Mouse (Mus musculus): ENCODE results near the gene Ptov1.

The Ptov1 gene

DNA sequence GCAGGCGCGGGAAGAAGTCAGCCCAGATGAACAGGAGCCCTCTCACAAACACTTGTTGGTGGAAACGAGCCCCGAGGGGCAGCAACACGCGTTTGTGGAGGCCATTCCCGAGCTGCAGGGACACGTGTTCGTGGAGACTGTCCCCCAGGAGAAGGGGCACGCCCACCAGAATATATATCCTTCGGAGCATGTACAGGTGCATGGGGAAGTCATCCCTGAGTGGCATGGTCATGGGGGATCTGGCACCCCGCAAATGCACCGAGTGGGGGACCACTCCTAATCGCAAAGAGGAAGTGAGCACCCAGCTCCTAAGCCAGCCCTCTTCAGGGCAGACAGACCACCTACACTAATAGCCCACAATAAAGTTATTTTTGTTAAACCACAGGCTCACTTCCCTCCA is 29.2 kb downstream of the Ptov1 start:
- no peak for DNase-seq (ENCODE audit: extremely low spot score, low spot score)

DNA sequence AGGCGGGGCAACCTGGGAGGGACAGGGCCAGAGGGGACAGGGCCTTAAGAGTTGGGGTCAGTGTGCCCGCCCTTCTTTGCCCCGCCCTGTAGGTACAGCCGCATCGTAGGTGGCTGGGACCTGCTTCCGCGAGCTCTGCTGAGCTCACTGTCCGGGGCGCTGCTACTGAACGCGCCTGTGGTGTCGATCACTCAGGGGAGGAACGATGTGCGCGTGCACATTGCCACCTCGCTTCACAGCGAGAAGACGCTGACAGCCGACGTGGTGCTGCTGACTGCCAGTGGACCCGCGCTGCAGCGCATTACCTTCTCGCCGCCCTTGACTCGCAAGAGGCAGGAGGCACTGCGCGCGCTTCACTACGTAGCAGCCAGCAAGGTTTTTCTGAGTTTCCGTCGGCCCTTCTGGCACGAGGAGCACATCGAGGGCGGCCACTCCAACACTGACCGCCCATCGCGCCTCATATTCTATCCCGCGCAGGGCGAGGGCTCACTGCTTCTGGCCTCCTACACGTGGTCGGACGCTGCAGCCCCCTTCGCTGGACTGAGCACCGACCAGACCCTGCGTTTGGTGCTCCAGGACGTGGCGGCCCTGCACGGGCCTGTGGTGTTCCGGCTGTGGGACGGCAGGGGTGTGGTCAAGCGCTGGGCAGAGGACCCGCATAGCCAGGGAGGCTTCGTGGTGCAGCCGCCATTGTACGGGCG is 29.9 kb downstream of the Ptov1 start:
- DNase-seq (ENCODE audit: extremely low spot score, low spot score): peak; percentile 54

DNA sequence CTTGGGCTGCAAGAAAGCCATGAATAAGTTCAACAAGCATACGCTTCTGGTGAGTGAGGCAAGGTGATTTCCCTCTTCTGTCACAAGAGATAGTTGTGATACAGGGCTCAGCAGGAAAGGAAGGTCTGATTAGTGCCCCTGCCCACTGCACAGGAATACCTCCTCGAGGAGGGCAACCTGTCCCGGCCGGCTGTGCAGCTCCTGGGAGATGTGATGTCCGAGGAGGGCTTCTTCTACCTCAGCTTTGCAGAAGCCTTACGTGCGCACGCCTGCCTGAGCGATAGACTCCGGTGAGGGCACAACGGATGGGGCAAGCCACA is 30.5 kb downstream of the Ptov1 start:
- no peak for DNase-seq (ENCODE audit: extremely low spot score, low spot score)

DNA sequence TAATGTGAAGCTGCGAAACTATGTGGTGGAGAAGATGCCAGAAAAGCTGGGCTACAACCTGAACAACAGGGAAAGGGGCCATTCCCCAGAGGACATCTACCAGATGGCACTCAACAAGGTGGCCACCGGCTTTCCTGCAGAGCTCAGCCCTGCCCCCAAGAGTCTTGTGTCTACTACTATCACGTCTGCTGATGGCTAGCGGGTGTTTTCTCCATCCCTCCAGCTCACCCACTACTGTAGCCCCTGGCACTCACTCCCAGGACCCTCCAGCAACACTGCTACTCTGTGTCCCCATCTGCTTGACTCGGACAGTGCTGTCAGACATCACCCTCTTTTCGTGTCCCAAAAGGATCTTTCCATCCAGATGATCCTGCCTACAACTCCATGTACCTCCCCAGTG is 31.5 kb downstream of the Ptov1 start:
- no peak for DNase-seq (ENCODE audit: extremely low spot score, low spot score)

DNA sequence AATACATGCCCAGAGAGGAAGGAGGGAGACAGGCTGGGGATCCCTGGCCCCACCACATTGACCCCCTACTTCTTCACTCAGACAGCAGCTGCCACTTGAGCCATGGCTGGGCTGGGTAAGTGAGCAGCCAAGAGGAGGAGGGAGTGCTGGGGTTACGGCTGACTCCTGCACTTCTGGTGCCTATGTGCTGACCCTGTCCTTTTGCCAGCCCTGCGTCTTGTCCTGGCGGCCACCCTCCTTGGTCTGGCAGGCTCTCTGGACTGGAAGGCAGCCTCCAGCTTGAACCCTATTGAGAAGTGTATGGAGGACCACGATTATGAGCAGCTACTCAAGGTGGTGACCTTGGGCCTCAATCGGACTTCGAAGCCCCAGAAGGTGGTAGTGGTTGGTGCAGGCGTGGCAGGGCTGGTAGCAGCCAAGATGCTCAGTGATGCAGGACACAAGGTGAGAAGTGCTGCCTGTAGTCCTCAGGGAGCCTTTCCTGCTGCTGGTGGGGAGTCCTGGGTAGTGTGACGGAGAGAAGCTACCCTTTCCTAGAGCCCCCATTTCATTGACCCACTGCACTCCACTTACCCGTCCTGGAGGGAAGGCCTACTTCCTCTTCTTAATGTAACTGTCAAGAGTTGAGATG is 33.0 kb downstream of the Ptov1 start:
- DNase-seq (ENCODE audit: extremely low spot score, low spot score): no peak

DNA sequence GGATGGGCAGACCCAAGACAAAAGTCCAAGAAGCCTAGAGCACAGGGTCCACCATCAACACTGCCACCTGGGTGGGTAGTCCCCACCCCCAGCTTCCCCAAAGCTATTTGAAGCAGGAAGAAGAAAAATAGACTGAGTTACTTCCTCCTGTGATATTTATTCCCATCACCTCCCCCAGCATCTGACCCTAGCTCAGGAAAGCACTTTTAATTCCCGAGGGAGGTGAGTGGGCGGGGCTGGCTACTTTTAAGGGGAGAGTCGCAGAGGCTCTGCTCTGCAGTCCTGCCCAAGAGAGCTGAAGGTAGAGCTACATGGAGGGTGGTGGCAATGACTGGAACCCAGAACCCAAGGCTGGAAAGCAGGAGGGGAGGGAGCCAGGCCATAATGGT is 33.6 kb downstream of the Ptov1 start:
- DNase-seq (ENCODE audit: extremely low spot score, low spot score): no peak

DNA sequence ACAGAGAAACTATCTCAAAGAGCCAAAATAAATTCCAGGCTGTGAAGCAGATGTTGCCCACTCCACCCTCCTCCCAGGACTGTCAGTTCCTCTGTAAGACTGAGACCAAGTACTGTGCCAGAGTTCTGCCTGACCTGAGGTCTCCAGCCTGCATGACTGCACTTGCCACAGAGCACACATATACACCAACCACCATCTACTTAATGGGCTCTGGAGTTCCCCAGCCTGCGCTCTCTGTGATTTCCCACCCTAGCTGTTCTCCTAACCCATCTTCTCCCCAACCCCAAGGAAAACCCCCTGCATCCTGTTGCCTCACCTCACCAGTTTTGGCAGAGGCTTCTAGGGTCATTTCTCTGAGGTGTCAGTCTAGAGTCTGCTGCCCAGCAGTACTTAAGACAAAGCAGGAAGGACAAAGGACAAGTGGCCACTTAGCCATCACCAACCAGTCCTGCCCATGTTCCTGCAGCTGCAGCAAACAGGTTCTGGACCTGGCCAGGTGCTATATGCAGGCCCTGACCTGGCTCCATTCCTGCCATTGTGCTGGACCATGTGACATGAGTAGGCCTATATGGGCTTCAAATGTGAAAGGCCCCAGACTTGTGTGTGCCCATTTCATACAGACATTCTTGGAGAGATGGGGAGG is 34.1 kb downstream of the Ptov1 start:
- DNase-seq (ENCODE audit: extremely low spot score, low spot score): no peak

DNA sequence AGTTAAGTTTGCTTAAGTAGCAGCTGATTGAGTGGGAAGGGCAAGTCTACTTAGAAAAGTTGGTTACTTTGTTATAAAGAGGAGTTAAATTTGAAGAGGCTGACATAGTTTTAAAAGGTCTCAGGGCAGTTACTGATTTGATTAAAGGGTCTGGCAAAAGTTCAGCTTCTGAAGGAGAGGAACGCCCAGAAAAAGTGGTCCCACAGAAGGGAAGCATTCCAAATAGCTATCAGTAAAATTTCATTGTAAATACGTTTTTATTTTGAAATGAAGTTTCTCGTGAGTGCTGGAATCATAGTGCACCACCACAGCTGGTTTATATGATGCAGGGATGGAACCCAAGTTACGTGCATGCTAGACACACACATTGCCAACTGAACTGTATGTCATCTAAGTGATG is 36.8 kb downstream of the Ptov1 start:
- no peak for DNase-seq (ENCODE audit: extremely low spot score, low spot score)

DNA sequence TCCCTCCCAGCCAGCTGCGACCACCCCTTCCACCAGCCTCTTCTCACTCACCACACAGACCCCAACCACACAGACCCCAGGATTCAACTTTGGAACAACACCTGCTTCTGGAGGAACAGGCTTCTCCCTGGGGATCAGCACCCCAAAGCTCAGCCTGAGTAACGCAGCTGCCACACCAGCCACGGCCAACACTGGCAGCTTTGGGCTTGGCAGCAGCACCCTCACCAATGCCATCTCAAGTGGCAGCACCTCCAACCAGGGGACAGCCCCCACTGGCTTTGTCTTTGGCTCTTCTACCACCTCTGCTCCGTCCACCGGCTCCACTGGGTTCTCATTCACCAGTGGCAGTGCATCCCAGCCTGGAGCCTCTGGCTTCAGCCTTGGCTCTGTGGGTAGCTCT is 40.9 kb downstream of the Ptov1 start:
- no peak for DNase-seq (ENCODE audit: extremely low spot score, low spot score)

DNA sequence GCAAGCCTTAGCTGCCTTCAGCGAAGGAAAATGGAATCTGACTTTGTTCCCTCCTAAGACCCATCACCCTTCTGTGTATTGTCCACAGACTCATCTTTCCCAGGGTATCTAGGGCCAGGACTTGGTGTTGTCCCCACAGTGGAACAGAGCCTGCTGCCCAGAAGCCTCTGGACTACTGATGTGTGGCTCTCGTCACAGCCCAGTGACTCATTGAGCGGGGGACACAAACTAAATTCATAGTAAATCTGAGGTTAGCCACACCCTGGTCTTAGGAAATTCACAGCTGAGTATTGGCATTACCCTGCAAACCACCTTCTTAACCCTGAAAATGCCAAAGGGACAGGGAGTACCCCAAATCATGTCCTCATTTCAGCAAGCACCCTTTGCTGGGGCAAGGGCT is 42.8 kb downstream of the Ptov1 start:
- no peak for DNase-seq (ENCODE audit: extremely low spot score, low spot score)

DNA sequence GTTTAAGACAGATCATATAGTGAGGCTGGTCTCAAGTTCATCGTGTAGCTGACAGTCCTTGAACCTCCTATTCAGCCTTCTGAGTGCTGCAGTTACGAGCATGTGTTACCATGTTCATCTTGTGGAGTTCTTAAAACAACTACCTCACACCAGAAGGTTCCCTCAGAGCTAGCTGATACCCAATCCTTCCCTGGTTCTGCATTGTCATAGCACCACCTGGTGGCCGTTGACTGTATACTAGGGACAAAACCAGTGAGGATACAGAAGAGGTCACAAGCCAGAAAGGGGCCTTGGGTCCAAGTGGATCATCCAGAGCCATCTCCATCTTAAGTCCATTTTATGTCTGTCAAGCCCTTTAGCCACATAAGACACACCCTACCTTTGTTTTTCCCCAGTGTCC is 44.7 kb downstream of the Ptov1 start:
- DNase-seq (ENCODE audit: extremely low spot score, low spot score): peak; percentile 75

DNA sequence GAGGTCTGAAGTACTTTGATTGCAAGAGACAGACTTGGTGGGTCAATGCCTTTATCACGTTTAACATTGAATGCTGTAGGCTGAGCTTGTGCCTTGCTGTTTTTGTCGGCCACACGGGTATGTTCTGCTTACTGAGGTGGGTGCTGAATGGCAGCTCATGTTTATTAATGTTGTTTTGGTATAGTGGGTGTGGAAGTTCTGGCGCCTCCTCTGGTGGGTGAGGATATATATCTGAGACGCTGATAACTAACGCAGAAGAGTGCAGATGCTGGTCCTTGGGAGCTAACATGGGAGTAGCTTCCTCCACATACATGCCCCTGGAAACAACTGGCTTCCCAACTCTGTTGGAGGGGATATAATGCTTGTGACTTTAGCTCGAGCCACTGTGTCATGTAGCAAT is 46.2 kb downstream of the Ptov1 start:
- DNase-seq (ENCODE audit: extremely low spot score, low spot score): no peak

DNA sequence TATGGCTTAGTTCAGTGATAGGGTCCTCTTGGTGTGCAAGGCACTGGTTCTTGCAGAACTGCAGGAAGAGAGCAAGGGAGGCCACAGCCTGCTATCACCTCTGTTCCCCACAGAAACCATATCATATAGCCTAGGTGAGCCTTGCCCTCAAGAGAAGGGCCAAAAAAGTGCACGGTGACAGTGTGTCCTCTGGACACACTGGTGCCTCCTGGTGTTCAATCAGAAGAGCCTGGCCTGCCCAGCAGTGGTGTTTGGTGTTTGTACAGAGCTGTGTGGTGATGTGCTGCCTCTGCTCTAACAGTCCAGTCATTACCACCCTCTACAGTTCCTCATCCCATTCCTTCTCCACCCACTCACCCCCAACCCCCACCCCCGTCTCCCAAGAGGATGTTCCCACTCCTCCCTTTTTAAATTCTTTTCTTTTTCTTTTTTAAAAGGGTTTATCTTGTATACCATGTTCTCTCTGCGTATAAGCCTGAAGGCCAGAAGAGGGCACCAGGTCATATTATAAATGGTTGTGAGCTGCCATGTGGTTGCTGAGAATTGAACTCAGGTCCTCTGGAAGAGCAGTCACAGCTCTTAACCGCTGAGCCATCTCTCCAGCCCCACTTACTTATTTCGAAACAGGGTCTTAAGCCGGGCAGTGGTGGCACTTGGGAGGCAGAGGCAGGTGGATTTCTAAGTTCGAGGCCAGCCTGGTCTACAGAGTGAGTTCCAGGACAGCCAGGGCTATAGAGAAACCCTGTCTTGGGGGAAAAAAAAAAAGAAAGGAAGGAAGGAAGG is 47.7 kb downstream of the Ptov1 start:
- peak; percentile 12 for DNase-seq (ENCODE audit: extremely low spot score, low spot score)

DNA sequence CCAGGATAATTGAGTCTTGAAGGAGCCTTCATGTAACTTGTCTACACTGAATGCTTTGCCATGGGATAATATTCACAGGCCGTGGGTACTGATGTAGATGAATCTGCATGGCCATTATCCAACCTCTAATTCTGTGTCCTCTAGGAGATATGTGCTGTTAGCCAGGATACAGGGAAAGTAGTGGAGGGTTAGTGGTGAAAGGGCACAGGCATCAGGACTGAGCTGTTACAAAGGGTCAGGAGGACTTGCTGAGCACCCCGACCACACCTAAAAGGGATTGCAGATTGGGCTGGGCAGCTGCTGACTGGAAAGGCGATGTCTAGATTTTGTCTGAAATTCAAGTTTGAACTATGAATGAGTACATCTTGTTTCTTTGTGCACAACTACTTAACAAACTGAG is 49.1 kb downstream of the Ptov1 start:
- DNase-seq (ENCODE audit: extremely low spot score, low spot score): peak; percentile 9

DNA sequence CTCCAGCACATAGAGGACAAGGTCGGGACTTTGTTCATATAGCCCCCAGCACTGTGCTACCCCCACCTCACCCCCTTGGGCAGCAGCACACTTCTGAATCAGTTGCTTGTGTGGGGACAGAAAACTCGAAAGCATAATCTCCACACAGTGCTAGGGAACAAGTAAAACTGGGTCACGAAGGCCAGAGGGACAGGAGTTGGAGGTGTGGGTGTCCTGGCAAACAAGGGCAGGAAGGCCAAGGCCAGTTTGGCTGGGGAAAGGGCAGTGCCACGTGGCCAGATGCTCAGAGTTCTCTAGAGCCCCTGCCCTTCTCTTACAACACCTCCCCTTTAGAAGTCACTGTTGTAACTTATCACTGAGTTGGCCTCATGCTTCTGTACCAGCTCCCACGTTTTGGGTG is 49.7 kb downstream of the Ptov1 start:
- DNase-seq (ENCODE audit: extremely low spot score, low spot score): peak; percentile 12

DNA sequence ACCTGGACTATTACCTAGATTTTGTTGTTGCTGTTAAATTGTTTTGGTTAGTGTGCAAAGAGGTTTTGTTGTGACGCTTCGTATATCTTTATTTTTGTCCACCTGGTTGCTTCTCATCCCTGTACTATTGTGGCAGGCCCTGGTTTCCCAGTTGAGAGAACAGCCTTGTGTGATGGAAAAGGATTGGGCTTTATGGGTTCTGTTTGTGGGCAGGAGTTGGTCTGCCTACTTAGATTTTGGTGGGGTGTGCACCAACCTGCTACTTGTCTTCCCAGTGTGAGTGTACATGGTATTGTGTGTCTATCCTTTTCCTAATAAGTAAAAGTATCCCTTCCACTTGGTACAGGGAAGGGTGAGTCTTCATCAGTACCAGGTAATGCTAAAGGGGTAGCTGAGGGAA is 50.2 kb downstream of the Ptov1 start:
- no peak for DNase-seq (ENCODE audit: extremely low spot score, low spot score)

DNA sequence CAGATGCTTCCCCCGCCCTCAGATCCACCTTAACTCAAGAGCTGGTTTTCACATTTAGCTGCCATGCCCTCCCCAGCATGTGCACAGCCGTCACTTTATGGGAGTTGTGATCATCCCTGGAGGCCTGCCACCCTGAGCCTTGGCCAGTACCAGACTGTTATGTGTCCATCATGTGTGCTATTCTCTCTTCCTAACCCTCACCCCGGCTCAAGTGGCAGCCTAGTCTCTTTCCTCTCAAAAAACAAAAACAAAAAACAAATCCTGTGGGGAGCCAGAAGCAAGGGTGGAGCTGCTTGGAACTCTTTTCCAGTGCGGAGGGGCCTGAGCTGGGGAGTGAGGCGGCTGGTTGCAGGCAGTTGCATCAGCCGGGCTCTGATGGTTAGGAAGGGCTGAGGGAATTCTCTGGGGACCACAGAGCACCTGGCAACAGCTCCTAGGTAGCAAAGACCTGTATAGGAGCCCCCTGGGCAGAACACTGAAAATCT is 50.8 kb downstream of the Ptov1 start:
- peak; percentile 14 for DNase-seq (ENCODE audit: extremely low spot score, low spot score)

DNA sequence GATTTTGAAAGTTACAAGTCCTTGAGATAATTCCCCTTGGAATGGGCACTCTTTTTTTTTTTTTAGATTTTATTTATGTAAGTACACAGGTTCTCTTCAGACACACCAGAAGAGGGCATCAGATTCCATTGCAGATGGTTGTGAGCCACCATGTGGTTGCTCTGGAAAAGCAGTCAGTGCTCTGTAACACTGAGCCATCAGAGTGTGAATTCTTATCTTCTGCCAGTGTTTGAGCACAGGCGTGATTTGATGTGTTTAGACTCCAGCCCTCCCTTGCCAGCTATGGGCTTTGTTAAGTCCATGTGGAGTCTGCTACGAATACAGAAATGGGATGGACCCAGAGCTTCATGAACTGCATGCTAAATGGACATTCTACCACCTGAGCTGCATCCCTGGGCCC is 51.4 kb downstream of the Ptov1 start:
- DNase-seq (ENCODE audit: extremely low spot score, low spot score): peak; percentile 13

DNA sequence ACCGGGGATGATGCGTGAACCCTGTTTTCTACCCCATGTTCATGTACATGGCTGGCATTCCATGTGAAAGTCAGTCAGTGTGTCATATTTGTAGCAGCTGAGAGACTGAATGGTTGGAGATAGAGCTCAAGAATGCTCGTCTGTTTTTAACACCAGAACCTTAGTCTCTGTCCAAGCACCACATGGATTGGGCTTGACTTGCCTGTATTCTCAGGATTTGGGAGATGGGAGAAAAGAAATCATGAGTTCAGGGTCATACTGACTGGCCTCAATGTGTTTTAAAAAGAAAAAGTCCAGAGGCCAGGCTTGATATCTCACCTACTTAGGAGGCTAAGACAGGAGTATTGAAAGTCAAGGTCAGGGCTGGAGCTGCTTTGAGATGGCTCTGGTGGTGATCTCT is 52.1 kb downstream of the Ptov1 start:
- peak; percentile 13 for DNase-seq (ENCODE audit: extremely low spot score, low spot score)

DNA sequence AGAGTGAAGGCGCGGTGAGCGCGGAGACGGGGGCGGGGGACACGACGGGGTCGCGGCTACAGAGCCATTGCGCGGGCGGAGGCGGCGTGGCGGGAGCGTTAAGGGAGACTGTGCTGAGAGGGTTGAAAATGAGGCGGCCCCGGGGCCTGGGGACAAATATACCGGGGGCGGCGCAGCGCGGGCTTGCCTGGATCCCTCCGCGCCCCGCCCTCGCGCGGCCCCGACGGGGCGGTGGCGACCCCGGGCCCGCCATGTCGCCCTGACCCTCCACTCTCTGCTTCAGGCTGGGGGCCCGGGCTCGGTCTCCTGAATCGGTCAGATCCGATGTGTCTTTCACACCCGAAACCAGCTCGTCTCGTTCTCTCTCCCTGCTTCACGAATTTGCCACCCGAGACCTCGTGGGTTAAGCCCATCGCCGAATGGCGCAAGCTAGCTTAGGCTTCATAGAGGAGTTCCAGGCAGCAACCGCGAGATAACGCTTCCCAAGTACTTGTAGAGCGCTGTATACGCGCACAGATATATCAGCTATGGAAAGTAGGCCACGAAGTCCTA is 53.0 kb downstream of the Ptov1 start, which contains the start of gene Atf5:
Gene Atf5, minus strand, starts transcription at position 189 of the 552 bp plus-strand sequence.
- DNase-seq (ENCODE audit: extremely low spot score, low spot score): no peak

DNA sequence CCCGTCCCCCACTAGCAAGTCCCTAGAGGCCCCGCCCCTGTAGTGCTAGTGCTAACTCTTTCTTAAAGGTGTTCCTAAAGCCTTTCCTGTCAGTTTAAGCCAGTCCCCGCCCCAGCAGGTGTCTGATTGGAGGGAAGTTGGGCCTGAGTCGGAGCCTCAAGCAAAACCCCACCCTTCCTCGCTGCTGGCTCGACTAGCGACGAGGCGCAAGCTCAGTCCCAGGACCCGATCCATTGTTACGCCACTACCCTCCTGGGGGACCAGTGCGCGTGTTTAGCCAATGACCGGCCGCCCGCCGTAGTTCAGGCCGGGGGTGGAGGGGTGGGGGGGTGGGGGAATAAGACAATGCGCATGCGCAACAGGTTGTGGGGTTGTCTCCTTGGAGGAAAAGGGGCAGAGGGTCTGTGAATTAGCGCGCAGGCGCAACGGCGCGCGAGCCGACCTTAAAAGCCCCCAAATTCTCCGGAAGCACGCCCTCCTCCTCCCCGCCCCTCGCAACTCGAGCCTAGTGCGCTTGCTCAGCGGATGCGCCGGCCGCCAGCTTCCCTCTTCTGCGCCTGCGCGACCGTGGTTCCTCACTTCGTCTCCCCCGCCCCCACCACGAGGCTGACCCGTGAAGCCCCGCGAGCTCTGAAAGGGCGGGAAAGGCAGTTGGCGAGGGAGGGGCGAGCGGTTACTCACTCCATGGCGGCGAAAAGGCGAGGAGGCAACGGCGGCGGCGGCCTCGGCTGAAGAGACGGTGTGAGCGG is 53.7 kb downstream of the Ptov1 start, which contains the start of the genes Nup62 and Il4i1:
Gene Nup62, plus strand, starts transcription at position 368 of the 749 bp plus-strand sequence.
Gene Il4i1, plus strand, starts transcription at position 667 of the 749 bp plus-strand sequence.
- peak; percentile 100 for DNase-seq (ENCODE audit: extremely low spot score, low spot score)

All from neural tube, embryonic 10.5 days (tissue).